Mouse (Mus musculus): ENCODE measurements around the gene Lmx1b.

Lmx1b gene

GRCm38 (mm10) chr2:33630081-33631021 is 10.0 kb downstream of the Lmx1b start:
- WGBS = 4% methylated on average over 34 of the region's 34 CpGs

DNA sequence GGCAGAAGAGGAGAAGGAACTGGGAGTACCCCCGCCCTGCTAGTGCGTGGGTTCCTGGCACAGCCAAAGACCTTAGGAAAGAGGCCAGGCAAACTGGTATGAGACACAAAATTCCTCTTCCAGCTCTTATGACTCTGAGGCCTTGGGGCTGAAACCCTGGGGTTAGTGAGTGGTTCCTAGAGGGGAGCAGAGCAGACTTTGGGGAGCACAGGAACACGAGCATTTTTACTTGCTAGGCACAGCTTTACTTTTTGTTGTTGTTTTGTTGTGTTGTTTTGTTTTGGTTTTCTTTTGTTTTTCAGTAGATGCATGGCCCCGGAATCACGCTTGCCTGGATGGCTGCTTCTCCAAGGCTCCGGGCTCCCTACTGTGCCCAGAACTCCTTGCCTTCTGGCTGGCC is 10.7 kb downstream of the Lmx1b start:
- WGBS = 12% methylated on average over 6 of the region's 6 CpGs

DNA sequence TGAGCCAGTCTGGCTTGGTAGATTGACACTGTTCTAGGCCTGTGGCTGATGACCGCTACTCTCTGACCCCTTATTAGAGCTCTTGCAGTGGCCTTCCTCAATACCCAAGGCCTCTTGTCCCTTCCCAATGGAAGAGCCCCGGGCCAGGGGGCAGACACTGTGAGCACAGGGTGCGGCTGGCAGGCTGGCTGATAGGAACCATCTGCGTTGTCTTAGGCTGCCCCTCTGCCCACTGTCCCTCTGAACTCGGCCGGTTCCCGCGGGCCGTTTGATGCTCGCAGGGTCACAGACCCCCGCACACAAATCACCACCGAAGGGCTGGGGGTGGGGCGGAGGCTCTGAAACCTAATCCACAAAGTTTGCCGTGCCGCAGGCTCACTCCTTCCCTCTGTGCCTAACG is 11.5 kb downstream of the Lmx1b start:
- 9% methylated on average over 16 of the region's 16 CpGs for WGBS

- 42% methylated on average over 10 of the region's 10 CpGs for WGBS
Measured at GRCm38 (mm10) chr2:33627058-33627375, 13.3 kb downstream of the Lmx1b start.

- WGBS = 55% methylated on average over 16 of the region's 16 CpGs
Measured at GRCm38 (mm10) chr2:33626262-33627057, 13.9 kb downstream of the Lmx1b start.

DNA sequence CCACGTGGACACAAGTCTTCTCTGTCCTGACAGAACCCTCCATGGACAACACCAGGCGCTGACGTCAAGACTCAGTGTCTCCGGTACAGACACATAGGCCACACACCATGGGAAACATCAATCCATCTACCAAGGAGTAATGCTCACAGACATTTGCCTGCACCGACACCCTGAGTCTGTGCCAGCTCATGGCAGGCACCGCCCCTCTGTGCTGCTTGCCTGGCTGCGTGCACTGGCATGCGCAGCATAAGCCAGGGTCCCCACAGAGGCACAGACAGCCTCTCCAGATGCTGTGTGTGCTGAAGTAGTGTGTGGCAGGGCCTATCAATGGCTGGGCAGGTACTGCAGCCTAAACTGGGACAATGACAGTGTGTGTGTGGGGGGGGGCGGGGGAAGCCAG is 22.6 kb downstream of the Lmx1b start:
- 70% methylated on average over 9 of the region's 9 CpGs for WGBS

GRCm38 (mm10) chr2:33616411-33616843 is 23.9 kb downstream of the Lmx1b start:
- WGBS = 1% methylated on average over 30 of the region's 30 CpGs

DNA sequence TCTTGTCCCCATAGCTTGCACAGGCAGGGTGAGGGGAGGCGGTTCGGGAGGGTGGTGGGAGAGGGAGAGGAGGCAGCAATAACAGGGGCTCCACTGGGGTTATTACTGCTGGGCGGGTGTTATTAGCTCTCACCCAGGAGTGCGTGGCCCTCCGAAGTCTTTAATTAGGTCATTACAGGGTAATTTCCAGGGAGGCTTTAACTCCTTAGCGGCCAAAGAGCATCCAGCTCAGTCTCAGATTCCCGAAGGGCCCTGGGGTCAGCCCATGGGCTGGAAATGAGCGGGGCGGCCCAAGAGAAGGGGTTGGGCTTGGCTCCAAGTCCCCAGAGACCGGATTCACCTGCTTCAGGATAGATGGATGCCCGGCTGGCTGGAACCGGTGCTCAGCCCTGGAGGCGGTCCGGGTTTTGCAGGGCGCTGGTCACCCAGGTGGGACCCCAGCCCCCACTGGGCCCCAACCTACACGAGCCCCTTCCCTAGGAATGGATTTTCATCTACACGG is 24.4 kb downstream of the Lmx1b start:
- 18% methylated on average over 17 of the region's 17 CpGs for WGBS

DNA sequence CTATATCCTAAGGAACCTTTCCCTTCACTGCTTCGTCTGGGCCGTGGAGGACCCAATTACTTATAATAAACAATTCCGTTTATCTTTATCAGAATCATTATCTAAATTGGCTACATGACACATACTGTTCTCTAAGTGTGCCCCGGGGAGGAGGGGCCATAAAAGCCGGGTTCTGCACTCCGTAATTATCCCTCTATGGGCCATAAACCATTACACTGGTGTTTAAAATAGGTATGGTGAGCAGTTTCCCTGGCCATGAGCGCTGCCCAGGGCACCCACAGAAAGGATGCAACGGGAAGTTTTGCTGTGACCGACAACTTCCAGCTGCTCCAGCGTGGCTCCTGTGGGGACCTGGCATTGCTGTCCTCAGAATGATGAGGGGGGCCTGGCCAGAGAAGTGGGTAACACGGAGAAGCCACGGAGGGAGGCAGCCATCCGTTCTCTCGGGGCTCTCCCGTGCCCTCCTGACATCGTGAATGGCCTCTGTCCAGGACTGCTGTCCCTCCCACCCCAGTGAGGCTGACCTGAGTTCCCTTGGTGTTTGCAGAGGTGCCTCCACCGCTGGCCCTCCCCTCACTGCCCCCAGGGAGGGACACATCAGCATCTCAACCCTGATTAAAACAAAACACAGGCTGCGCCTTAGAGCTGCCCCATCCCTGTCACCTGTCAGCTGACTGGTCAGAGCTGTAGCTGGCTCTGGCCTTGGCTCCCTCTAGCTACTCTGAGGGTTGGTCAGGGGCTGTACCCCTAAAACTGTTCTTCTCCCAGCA is 34.6 kb downstream of the Lmx1b start:
- WGBS = 43% methylated on average over 18 of the region's 18 CpGs

GRCm38 (mm10) chr2:33604846-33605486 is 35.3 kb downstream of the Lmx1b start:
- WGBS = 70% methylated on average over 7 of the region's 7 CpGs

- 69% methylated on average over 6 of the region's 6 CpGs for WGBS
Measured at GRCm38 (mm10) chr2:33600520-33600919, 39.8 kb downstream of the Lmx1b start.

GRCm38 (mm10) chr2:33597384-33597783 is 42.9 kb downstream of the Lmx1b start:
- WGBS = 67% methylated on average over 4 of the region's 4 CpGs

DNA sequence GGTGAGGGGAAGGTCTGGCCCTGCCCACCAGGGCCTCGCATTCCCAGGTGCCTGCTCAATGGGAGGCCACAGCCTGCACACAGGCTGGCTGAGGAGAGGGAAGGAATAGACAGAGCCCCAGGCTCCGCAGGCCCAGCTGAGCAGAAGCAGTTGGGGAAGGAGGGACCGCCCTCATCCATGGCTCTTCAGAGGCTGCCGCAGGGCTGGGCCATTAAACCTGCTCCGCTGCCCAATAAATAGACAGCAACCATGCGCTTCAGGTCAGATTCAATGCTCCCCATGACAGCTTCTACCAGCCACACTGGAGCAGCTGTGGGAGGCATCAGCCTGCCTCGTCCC is 45.3 kb downstream of the Lmx1b start:
- WGBS = 71% methylated on average over 7 of the region's 7 CpGs

DNA sequence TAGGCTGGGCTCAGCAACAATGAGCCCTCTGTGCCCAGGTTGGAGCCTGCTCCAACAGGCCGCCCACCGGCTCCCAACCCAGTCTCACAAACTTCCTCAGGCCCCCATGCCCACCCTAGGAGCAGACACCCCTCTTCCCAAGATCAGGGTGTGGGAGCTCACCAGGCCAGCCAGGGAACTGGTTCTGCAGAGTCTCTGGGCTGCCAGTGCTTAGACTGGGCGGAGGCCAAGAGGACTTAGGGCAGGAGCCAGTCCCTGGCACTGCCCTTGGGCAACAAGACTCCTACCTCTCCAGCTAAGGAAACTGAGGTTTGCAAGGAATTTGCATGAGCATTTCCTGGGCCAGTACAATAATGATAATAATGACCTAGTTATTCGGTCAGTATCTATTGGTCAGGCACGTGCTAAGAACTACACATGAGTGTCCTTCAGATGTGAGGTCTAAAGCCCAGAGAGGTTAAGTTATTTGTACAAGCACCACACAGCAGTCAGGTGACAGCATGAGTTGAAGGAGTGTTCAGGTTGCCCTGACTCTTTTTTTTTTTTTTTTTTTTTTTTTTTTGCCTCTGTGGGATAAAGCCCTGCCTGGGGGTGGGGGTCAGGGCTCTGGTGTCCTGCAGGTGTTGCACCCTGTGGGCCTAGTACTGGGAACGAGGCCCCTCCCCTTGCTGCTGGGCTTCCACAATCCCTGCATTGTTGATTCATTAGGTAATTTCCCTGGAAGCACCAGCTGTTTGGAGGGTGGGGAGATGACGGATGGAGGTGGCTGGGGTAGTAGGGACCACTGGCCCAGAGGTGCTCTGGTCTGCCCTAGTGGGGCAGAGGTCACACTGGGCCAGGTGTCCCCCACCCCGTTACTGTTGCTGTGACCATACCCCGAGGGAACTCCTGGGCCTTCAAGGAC is 45.9 kb downstream of the Lmx1b start:
- WGBS = 69% methylated on average over 9 of the region's 9 CpGs

DNA sequence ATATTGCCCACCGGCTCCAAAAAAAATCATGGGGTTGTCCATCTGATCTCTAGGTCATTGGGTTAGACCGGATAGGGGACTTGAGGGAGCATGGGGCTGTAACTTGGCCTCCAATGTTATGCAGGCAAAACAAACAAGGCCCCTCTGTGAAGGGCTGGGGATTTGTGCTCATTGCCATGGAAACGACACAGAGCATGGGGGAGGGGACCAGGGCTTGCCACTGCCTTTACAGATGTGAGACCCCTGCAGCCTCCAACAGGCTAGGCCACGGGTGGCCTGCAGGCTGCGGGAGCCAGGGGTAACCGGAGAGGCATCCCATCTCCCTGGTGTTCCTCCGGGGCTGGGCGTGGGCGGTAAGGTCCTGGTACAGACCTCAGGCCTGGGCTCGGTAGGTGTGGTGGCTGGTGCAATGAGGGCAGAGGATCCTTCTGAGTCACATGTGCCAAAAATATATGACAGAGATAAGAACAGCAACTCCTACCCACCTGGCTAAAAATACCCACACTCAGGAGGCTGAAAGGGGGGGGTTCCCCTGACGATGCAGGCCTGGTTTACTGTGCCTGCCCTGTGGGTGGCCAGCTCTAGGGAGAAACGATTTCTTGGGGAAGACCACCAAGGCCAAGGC is 47.3 kb downstream of the Lmx1b start:
- 35% methylated on average over 12 of the region's 12 CpGs for WGBS

DNA sequence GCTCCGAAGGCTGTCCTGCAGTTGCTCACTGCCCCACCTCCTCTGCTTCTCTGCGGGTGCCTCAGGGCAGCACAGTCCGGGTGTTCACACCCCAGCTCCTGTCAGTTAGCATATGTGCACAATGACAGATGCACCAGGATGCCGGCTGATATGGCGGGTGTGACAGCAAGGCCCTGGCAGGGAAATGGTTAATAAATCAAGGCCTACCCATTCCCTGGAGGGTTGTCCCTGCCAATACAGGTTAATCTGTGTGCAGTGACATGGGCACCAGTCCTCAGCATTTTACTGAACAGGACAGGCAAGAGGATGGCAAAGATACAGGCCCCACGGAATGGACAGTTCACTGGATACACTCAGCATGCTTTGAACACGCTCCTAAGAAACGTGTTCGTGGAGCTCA is 51.0 kb downstream of the Lmx1b start:
- 86% methylated on average over 9 of the region's 9 CpGs for WGBS

GRCm38 (mm10) chr2:33584937-33585910 is 55.1 kb downstream of the Lmx1b start:
- WGBS = 58% methylated on average over 29 of the region's 29 CpGs

- WGBS = 54% methylated on average over 6 of the region's 6 CpGs
Measured at GRCm38 (mm10) chr2:33583761-33584160, 56.5 kb downstream of the Lmx1b start.

DNA sequence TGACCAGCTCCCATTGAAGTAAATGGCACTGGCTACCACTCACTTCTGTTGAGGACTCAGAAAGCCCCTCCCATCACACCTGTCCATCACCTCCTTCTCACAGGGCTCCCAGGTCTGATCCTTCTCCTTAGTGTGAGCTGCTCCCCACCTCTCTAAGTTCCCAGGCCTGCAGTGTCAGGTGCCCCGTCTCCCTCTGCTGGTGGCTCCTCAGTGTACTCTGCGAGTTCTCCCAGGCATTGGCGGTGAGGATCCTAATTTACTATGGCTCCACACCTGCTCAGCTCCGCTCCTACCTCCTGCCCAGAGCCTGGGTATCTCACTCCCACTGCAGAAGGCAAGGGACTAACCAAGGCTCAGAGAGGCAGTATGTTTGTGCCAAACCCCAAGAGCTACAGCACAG is 57.0 kb downstream of the Lmx1b start:
- 28% methylated on average over 4 of the region's 4 CpGs for WGBS
